Mouse (Mus musculus) liver, adult 2 months (tissue): ENCODE measurements at regions not wholly inside any gene's neighbourhood (a gene's known extent, or its start where the extent isn't known, plus 50 kb on each side); places are given as distances from the start of the nearest gene placed in this dataset.

Experiments used
- DNase-seq: peaks from one replicate; pipeline ENCODE4 v3.0.0-alpha.2; 2011; ENCODE audit warnings: low read depth, low spot score; ENCODE audit errors: extremely low read depth
- H3K27ac ChIP-seq: fragments of 200-500 bp; replicated peaks from 2 replicates; pipeline ENCODE4 v1.5.1; 2012; ENCODE audit warnings: low read depth, mild to moderate bottlenecking, control low read depth, inconsistent platforms, low read length; ENCODE audit not compliant: insufficient read depth
- H3K27me3 ChIP-seq: fragments of 200-500 bp; 2 replicates; pipeline ENCODE4 v1.6.1; 2012; ENCODE audit warnings: mild to moderate bottlenecking, moderate library complexity, low read length, inconsistent platforms; ENCODE audit not compliant: control insufficient read depth, insufficient read depth
- H3K36me3 ChIP-seq: fragments of 200-500 bp; 2 replicates; pipeline ENCODE4 v1.6.1; 2012; ENCODE audit warnings: low read length, inconsistent platforms; ENCODE audit not compliant: control insufficient read depth, insufficient read depth
- H3K4me1 ChIP-seq: fragments of 200-500 bp; 2 replicates; pipeline ENCODE4 v1.6.1; 2011; ENCODE audit warnings: low read length; ENCODE audit not compliant: control insufficient read depth, insufficient read depth
- H3K4me3 ChIP-seq: fragments of 200-500 bp; 2 replicates; pipeline ENCODE4 v1.5.1; 2011; ENCODE audit warnings: low read depth, mild to moderate bottlenecking, control low read depth, low read length, moderate library complexity; ENCODE audit not compliant: insufficient read depth
- H3K79me2 ChIP-seq: fragments of 200-500 bp; 2 replicates; pipeline ENCODE4 v1.6.1; 2012; ENCODE audit warnings: inconsistent platforms, mild to moderate bottlenecking, low read length, moderate library complexity; ENCODE audit not compliant: control insufficient read depth, insufficient read depth
- H3K9ac ChIP-seq: fragments of 200-500 bp; 2 replicates; pipeline ENCODE4 v1.6.1; 2012; ENCODE audit warnings: low read depth, mild to moderate bottlenecking, control low read depth, inconsistent platforms, low read length
- CTCF ChIP-seq: fragments of 200-500 bp; IDR thresholded peaks from 2 replicates; pipeline ENCODE4 v1.5.1; 2011; ENCODE audit warnings: low read depth, low read length, control low read depth
- POLR2A ChIP-seq: fragments of 200-500 bp; IDR thresholded peaks from 2 replicates; pipeline ENCODE4 v1.6.1; 2011; ENCODE audit warnings: low read length, control low read depth; ENCODE audit not compliant: insufficient read depth; ENCODE audit errors: extremely low read depth
- WGBS: fragments of 180-500 bp; shearing (Covaris S2); methylation state at CpG from one replicate; pipeline ENCODE4 v1.1.7; 2018; 5-methylcytosine and 5-hydroxymethylcytosine counted together

GRCm38 (mm10) chr16:30793378-30793753, 193.8 kb downstream of the Fam43a start:
- H3K4me3 ChIP-seq: no peak overlapping the region
- H3K4me1 ChIP-seq: peaks cover 43% of the 10 kb centered on the region
- H3K79me2 ChIP-seq: no peaks in the 10 kb centered on the region
- WGBS: 18% methylated on average over 9 of the region's 9 CpGs
- TF ChIP-seq CTCF: no peak
- no peak for TF ChIP-seq POLR2A
- H3K27ac ChIP-seq: no peak overlapping the region
- no peak for DNase-seq
- H3K27me3 ChIP-seq: no peaks in the 10 kb centered on the region
- H3K9ac ChIP-seq: no peak overlapping the region
- H3K36me3 ChIP-seq: no peaks in the 10 kb centered on the region

- no peak overlapping the region for H3K4me3 ChIP-seq
- WGBS: 51% methylated on average over 3 of the region's 3 CpGs
- H3K9ac ChIP-seq: no peak overlapping the region
- H3K27me3 ChIP-seq: no peaks in the 10 kb centered on the region
- TF ChIP-seq POLR2A (no peak), CTCF (no peak)
- H3K27ac ChIP-seq: no peak overlapping the region
- H3K79me2 ChIP-seq: no peaks in the 10 kb centered on the region
- peak; percentile 76 for DNase-seq
- H3K4me1 ChIP-seq: peaks cover 43% of the 10 kb centered on the region
- no peaks in the 10 kb centered on the region for H3K36me3 ChIP-seq
Observed at GRCm38 (mm10) chr16:30793856-30794255, 194.3 kb downstream of the Fam43a start.

GRCm38 (mm10) chr16:30795501-30795904, 196.0 kb downstream of the Fam43a start:
- H3K27me3 ChIP-seq: no peaks in the 10 kb centered on the region
- peak; percentile 26 for DNase-seq
- no peak overlapping the region for H3K9ac ChIP-seq
- H3K79me2 ChIP-seq: no peaks in the 10 kb centered on the region
- WGBS: 52% methylated on average over 5 of the region's 5 CpGs
- H3K4me1 ChIP-seq: peaks cover 34% of the 10 kb centered on the region
- H3K4me3 ChIP-seq: no peak overlapping the region
- no peak overlapping the region for H3K27ac ChIP-seq
- H3K36me3 ChIP-seq: no peaks in the 10 kb centered on the region
- TF ChIP-seq POLR2A (no peak), CTCF (no peak)

- no peak overlapping the region for H3K9ac ChIP-seq
- no peaks in the 10 kb centered on the region for H3K27me3 ChIP-seq
- no peaks in the 10 kb centered on the region for H3K36me3 ChIP-seq
- H3K4me3 ChIP-seq: no peak overlapping the region
- TF ChIP-seq CTCF: no peak
- no peaks in the 10 kb centered on the region for H3K79me2 ChIP-seq
- H3K4me1 ChIP-seq: peaks cover 28% of the 10 kb centered on the region
- WGBS: 22% methylated on average over 6 of the region's 6 CpGs
- DNase-seq: peak; percentile 92
- H3K27ac ChIP-seq: peak overlapping the region; percentile 32
Observed at GRCm38 (mm10) chr16:30796103-30796502, 196.6 kb downstream of the Fam43a start.

- Histone ChIP-seq H3K79me2 (no peaks in the 10 kb centered on the region), H3K27me3 (no peaks in the 10 kb centered on the region), H3K36me3 (no peaks in the 10 kb centered on the region), H3K9ac (no peak overlapping the region), H3K27ac (no peak overlapping the region), H3K4me1 (peaks cover 22% of the 10 kb centered on the region), H3K4me3 (no peak overlapping the region)
- DNase-seq: no peak
- TF ChIP-seq POLR2A (no peak), CTCF (no peak)
- 100% methylated on average over 3 of the region's 3 CpGs for WGBS
Observed at GRCm38 (mm10) chr16:30797006-30797405, 197.5 kb downstream of the Fam43a start.

GRCm38 (mm10) chr16:30797973-30798471, 198.5 kb downstream of the Fam43a start:
- Histone ChIP-seq H3K9ac (no peak overlapping the region), H3K27ac (no peak overlapping the region), H3K79me2 (no peaks in the 10 kb centered on the region), H3K36me3 (no peaks in the 10 kb centered on the region), H3K4me3 (no peak overlapping the region), H3K4me1 (peaks cover 17% of the 10 kb centered on the region), H3K27me3 (no peaks in the 10 kb centered on the region)
- 95% methylated on average over 7 of the region's 7 CpGs for WGBS
- TF ChIP-seq POLR2A (no peak), CTCF (no peak)
- DNase-seq: no peak
